Mouse (Mus musculus): ENCODE measurements around the gene Rab30. TPM values are rescaled to one million over a fixed set of nuclear protein-coding genes. Genes with fewer than 3 reads are reported as not detected.

The Rab30 gene
- 17.4 and 22.6 TPM in 2 replicates for polyA plus RNA-seq (2021; fragmentation: Nextera tagmentation)
- long read RNA-seq, experiment 1, full-length matches to known transcripts = 37 of 59 reads
- long read RNA-seq, experiment 1, partial matches to known transcripts = 0 of 59 reads
- long read RNA-seq, experiment 1, other reads (novel, unspliced or antisense) = 22 of 59 reads
- long read RNA-seq, experiment 2, full-length matches to known transcripts = 4 of 17 reads
- long read RNA-seq, experiment 2, partial matches to known transcripts = 0 of 17 reads
- long read RNA-seq, experiment 2, other reads (novel, unspliced or antisense) = 13 of 17 reads

GRCm38 (mm10) chr7:92741152-92741860 lies at the start of gene Rab30:
Gene Rab30 (plus strand): TSS chr7:92741603.

GRCm38 (mm10) chr7:92874116-92874675 lies 132.8 kb downstream of the Rab30 start, which contains the start of the genes Ddias and Prcp:
Gene Ddias (minus strand): TSS chr7:92874247.
Gene Prcp (plus strand): TSS chr7:92874470.

Other genes starting within 250 kb of the Rab30 start
- gene Ccdc90b, start 180.5 kb upstream of the Rab30 start, polyA plus RNA-seq (2021; fragmentation: Nextera tagmentation) = 23.3 and 25.7 TPM in 2 replicates
- gene Ankrd42, start 104.5 kb upstream of the Rab30 start, polyA plus RNA-seq (2021; fragmentation: Nextera tagmentation) = 5.3 and 5.4 TPM in 2 replicates
- 6.8 and 7.3 TPM in 2 replicates for gene Pcf11, start 71.7 kb upstream of the Rab30 start, polyA plus RNA-seq (2021; fragmentation: Nextera tagmentation)
- gene Ddias, start 132.6 kb downstream of the Rab30 start, polyA plus RNA-seq (2021; fragmentation: Nextera tagmentation) = 0.23 and 0.32 TPM in 2 replicates
- gene Prcp, start 132.9 kb downstream of the Rab30 start, polyA plus RNA-seq (2021; fragmentation: Nextera tagmentation) = 14.2 and 15.1 TPM in 2 replicates